Mouse (Mus musculus) left cerebral cortex, postnatal 4 days (tissue): Measurements from ENCODE around the gene Sgsm2. TPM values are rescaled to one million over a fixed set of nuclear protein-coding genes. Genes with fewer than 3 reads are reported as not detected.
A peak's percentile ranks its signal among the peaks of the same experiment; 100 is the strongest.

ENCODE experiments used
- microRNA-seq: library from miRNA; unstranded; fragments of <30 nt; microRNA quantifications from one replicate; pipeline ENCODE4 v1.2.0, GENCODE M21; 2022
- total RNA-seq, 2 experiments: library from RNA; stranded (reverse); gene quantifications; 2 replicates each; pipeline ENCODE4 v1.2.3; 2021

Sgsm2 gene
- total RNA-seq, 2 experiments from 2014 or later, result 65.3 to 72.8 TPM

Small RNA genes within 50 kb of the gene (microRNA-seq; reads per million reads assigned to microRNA genes)
- 3.6 reads per million, percentile 6 among the genes with 10 or more reads in this experiment for gene Mir6926

Other genes with a start within 250 kb of the Sgsm2 start
- gene Cluh, start 247.6 kb downstream of the Sgsm2 start, total RNA-seq, result 10 to 100 TPM; 45.8 to 47.9 TPM
- 100 to 1,000 TPM; 393 to 420 TPM for gene Pafah1b1, start 172.4 kb downstream of the Sgsm2 start, total RNA-seq
- gene Mettl16, start 126.2 kb downstream of the Sgsm2 start, total RNA-seq, result 10 to 100 TPM; 23.0 to 25.5 TPM
- 10 to 100 TPM; 36.7 to 36.8 TPM for gene Mnt, start 66.1 kb downstream of the Sgsm2 start, total RNA-seq
- gene Tsr1, start 1.0 kb upstream of the Sgsm2 start, total RNA-seq, result 10 to 100 TPM; 37.7 to 42.4 TPM
- 10 to 100 TPM; 30.5 to 31.2 TPM for gene Smg6, start 28.8 kb upstream of the Sgsm2 start, total RNA-seq
- gene Srr, start 28.9 kb upstream of the Sgsm2 start, total RNA-seq, result 10 to 100 TPM; 65.6 to 66.2 TPM